Mouse (Mus musculus): ENCODE measurements around the gene Tie1.

Tie1 gene

GRCm38 (mm10) chr4:118505551-118505950, 15.7 kb upstream of the Tie1 start:
- CTCF ChIA-PET, result no interaction called here
- POLR2A ChIA-PET, result no interaction called here

GRCm38 (mm10) chr4:118500792-118501191, 10.9 kb upstream of the Tie1 start:
- ChIA-PET CTCF (interaction anchor here in 1 of 4 experiments (0.7 to 1.8 kb wide), 2 partner anchors 15 to 65 kb away, joined by 3 to 5 read pairs; no protein-coding TSS in a partner anchor), POLR2A (interaction anchor here in 1 of 4 experiments (1.6 kb wide), 1 partner anchor 10 kb away, joined by 4 read pairs; no protein-coding TSS in a partner anchor)

DNA sequence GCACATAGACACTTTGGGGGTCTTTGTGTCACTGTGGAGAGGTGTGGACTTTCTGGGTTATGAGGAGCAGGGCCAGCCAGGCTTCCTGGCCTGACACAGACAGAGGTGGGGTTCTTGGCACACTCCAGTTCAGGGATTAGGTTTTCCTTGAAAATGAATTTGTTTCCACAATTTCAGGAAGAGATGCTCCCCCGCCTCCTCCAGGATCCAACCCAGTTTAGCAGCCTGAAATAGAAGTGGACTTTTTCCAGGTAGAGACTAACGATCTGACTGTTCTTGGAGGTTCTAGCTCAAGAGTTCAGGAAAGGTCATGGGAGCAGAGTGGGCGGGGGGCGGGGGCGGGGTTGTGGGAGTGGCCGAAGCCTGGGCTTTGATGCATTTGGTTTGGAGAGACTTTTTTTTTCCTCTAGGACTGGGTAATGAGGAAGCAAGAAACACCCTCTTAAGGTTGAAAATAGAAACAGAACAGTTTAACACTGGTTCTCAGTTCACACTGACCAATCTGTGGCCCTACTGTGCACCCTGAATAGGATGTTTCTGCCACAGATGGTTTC, 10.4 kb upstream of the Tie1 start:
- POLR2A ChIA-PET, result interaction anchor here in 2 of 4 experiments (0.6 to 1.6 kb wide), 4 partner anchors 10 to 415 kb away, joined by 3 to 7 read pairs (median 4); no protein-coding TSS in a partner anchor
- CTCF ChIA-PET, result interaction anchor here in 3 of 4 experiments (0.6 to 1.8 kb wide), 4 partner anchors 52 to 614 kb away, joined by 3 to 5 read pairs (median 4); no protein-coding TSS in a partner anchor

- ChIA-PET CTCF (interaction anchor here in 1 of 4 experiments (1.4 kb wide), 1 partner anchor 123 kb away, joined by 3 read pairs; no protein-coding TSS in a partner anchor), POLR2A (interaction anchor here in 1 of 4 experiments (0.6 kb wide), 1 partner anchor 18 kb away, joined by 3 read pairs; no protein-coding TSS in a partner anchor)
Observed at GRCm38 (mm10) chr4:118490461-118490860, 600 bp upstream of the Tie1 start.

GRCm38 (mm10) chr4:118476773-118477530, 12.9 kb downstream of the Tie1 start:
- ChIA-PET CTCF (no interaction called here), POLR2A (interaction anchor here in 1 of 4 experiments (1.0 kb wide), 1 partner anchor 11 kb away, joined by 3 read pairs; no protein-coding TSS in a partner anchor)

GRCm38 (mm10) chr4:118472687-118473086, 17.2 kb downstream of the Tie1 start:
- CTCF ChIA-PET, result interaction anchor here in 1 of 4 experiments (0.6 to 1.1 kb wide), 2 partner anchors 93 to 160 kb away, joined by 3 read pairs; no protein-coding TSS in a partner anchor
- POLR2A ChIA-PET, result interaction anchor here in 2 of 4 experiments (0.9 to 1.4 kb wide), 3 partner anchors 41 to 71 kb away, joined by 3 to 4 read pairs (median 3); partner anchors contain the start of gene Tmem125 (in 1 of the 2)

DNA sequence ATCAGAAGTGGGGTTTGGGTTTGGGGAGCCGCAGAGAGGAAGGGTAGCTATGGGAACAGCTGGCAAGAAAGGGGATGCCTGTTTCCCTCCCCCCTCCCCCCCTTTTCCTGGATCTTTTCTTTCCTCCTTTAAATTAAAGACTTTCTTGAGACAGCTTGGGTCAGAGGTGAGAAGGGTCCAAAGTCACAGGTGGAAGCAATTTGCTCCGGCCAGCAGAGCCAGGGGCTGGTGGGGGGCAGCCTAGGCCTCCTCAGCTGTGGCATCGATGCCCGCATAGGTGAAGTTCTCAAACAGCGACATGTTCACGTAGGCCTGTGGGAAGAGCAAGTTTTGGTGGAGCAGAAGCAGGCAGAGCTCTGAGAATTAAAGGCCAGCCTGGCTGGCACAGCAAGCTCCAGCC, 18.6 kb downstream of the Tie1 start:
- ChIA-PET POLR2A (interaction anchor here in 2 of 4 experiments (0.7 to 1.4 kb wide), 4 partner anchors 25 to 67 kb away, joined by 3 read pairs; no protein-coding TSS in a partner anchor), CTCF (interaction anchor here in 3 of 4 experiments (0.5 to 1.1 kb wide), 4 partner anchors 12 to 1513 kb away, joined by 3 to 4 read pairs (median 3); no protein-coding TSS in a partner anchor)

DNA sequence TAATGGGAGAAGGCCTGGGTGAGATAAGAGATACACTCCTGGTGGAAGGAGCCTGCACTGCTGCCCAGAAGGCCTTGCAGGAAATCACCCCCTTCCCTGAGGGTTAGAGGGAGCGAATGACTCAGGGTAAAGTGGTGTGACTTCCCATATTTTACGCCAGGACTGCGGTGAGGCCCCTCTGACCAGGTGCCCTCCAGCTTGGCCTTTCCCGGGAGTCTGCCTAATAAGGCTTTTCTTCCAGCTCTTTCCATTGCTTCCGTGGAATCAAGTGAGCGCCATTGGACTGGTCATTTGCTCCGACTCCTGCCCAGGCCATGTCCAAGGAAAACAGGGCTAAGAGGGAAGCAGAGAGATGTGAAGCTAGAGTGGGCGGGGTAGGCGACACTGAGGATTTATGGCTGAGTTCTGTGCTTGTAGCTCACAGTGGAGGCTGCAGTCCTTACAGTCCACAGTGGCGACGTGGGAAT, 24.1 kb downstream of the Tie1 start:
- CTCF ChIA-PET, result no interaction called here

GRCm38 (mm10) chr4:118464956-118465355, 24.9 kb downstream of the Tie1 start:
- CTCF ChIA-PET, result no interaction called here
- POLR2A ChIA-PET, result no interaction called here

More for the DNA sequence above, 24.1 kb downstream of the Tie1 start:
- POLR2A ChIA-PET, result interaction anchor here in 1 of 4 experiments (0.7 to 1.2 kb wide), 4 partner anchors 19 to 106 kb away, joined by 3 to 4 read pairs (median 4); no protein-coding TSS in a partner anchor

- CTCF ChIA-PET, result interaction anchor here in 1 of 4 experiments (0.7 kb wide), 1 partner anchor 90 kb away, joined by 3 read pairs; no protein-coding TSS in a partner anchor
- POLR2A ChIA-PET, result interaction anchor here in 1 of 4 experiments (0.6 kb wide), 1 partner anchor 52 kb away, joined by 6 read pairs; no protein-coding TSS in a partner anchor
Observed at GRCm38 (mm10) chr4:118457345-118457975, 32.4 kb downstream of the Tie1 start, which contains the start of gene Mpl. TSS of gene Mpl (minus strand) at chr4:118457513.

DNA sequence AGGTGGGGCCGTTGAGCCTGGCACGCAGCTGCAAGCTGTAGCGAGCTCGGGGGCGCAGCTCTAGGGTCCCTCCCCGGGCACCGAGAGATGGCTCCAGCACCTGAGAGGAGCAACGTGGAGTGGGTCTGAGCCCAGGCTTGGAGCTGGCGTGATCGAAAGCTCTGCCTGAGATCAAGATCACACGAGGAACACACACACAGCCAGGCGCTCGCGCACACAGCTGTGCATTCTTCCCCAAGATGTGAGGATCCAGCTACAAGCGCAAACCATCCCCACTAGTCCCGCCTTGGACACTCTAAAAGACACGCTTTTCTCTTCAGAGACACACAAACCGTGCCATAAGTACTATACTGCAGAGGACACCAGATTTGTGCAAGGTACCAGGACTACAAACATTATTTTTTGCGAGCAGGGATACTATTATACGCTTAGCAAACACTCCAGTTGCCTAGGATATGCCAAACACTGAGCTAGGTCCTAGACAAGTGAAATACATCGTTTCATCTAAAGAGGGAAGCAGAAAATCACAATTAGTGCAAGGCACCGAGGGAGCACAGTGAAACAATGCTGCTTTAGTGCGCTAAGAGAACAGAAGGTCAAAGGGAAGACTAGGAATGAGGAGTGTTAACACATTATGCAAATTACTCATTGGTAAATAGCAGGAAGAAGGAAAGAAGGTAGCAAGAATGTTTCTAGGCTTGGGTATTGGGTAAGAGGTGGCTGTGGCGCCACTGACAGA, 43.3 kb downstream of the Tie1 start:
- ChIA-PET CTCF (interaction anchor here in 2 of 4 experiments (1.1 to 3.7 kb wide), 7 partner anchors 8 to 133 kb away, joined by 3 to 26 read pairs (median 4); no protein-coding TSS in a partner anchor), POLR2A (interaction anchor here in 3 of 4 experiments (0.8 to 4.8 kb wide), 23 partner anchors 8 to 120 kb away, joined by 3 to 35 read pairs (median 3); partner anchors contain the start of genes Cdc20 (in 2 of the 3) and Elovl1 (in 2 of the 3))

DNA sequence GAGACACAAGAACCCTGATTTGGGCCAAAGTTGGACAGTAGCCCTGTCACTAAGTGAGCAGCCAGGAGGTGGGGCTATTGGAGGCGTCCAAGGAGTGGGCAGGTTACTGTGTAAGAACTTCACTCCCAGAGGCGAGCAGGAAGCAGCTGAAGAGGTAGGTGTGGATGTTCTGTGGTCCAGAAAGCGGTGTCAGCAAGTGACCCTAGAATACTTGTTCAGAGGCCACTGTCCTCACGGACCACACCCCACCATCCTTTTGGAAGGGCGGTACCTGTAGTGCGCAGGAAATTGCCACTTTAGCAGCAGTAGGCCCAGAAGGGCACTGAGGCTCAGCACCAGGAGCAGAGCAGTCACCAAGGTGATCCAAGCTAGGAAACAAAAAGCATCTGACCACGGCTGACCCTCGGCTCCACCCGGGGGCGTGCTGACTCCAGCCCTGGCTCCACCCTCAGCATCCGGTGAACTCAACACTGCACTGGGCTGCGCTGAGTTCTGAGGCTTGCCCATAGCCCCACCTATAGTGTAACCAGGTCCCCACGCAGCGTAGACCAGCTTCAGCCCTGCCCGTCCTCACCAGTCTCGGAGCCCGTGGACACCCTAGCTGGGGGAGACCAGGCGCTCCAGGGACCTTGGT, 44.0 kb downstream of the Tie1 start:
- ChIA-PET POLR2A (interaction anchor here in 3 of 4 experiments (0.8 to 4.8 kb wide), 27 partner anchors 8 to 121 kb away, joined by 3 to 35 read pairs (median 4); partner anchors contain the start of genes Cdc20 (in 3 of the 3), Elovl1 (in 2 of the 3) and Tmem125 (in 1 of the 3)), CTCF (interaction anchor here (0.5 to 3.7 kb wide), 10 partner anchors 9 to 134 kb away, joined by 3 to 26 read pairs (median 4); no protein-coding TSS in a partner anchor)

DNA sequence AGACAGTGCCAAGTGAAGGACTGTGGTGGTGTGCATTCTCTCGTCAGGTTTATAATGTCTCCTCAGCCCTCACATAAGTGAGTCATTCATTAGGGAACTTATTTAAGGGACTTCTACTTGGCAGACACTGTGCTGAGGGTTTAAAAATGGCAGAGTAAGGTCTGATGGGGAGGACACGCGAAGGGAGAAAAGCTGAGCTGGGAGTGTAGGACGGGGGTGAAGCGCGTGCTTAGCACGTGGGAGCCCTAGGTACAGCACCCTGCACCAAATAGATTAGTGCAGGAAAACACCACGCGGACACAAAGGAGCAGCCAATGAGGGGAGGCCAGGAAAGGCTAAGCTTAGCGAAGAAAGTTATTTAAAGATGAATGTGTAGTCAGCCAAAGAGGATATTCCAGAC, 44.8 kb downstream of the Tie1 start:
- POLR2A ChIA-PET, result interaction anchor here in 3 of 4 experiments (0.7 to 4.8 kb wide), 15 partner anchors 8 to 935 kb away, joined by 3 to 35 read pairs (median 4); partner anchors contain the start of genes Cdc20 (in 3 of the 3), Elovl1 (in 1 of the 3) and Tmem125 (in 1 of the 3)

DNA sequence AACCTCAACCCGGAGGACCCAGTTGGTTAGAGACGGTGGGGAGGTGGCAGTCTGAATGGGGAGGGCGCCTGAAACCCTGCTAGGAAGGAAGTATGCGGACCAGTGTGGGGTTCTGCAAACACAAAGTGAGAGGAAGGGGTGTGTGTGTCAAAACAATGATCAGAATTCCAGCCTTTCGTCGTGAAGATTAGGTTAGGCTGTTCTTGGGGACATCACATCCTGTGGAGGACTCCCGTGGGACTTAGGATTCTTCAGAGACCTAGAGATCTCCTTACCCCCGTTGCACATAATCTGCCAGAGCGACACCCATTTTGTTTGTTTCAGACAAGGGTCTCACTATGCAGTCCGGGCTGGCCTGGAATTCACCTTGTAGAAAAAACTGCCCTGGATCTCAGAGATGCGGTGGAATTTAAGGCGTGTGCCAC, 52.0 kb downstream of the Tie1 start:
- ChIA-PET CTCF (no interaction called here), POLR2A (interaction anchor here in 3 of 4 experiments (0.9 to 1.8 kb wide), 3 partner anchors 9 to 10 kb away, joined by 3 to 11 read pairs (median 6); partner anchors contain the start of gene Elovl1 (in 2 of the 3))

More for the DNA sequence above, 44.8 kb downstream of the Tie1 start:
- CTCF ChIA-PET, result interaction anchor here (0.5 to 3.7 kb wide), 7 partner anchors 24 to 134 kb away, joined by 3 to 26 read pairs (median 6); no protein-coding TSS in a partner anchor

- POLR2A ChIA-PET, result interaction anchor here (0.5 to 3.8 kb wide), 41 partner anchors 9 to 887 kb away, joined by 3 to 35 read pairs (median 4); partner anchors contain the start of genes Elovl1 (in 3 of the 4), Kdm4a (in 1 of the 4), Med8 (in 1 of the 4) and Tmem125 (in 1 of the 4)
- CTCF ChIA-PET, result interaction anchor here in 3 of 4 experiments (0.6 to 1.1 kb wide), 4 partner anchors 129 to 509 kb away, joined by 3 to 4 read pairs (median 4); no protein-coding TSS in a partner anchor
Observed at GRCm38 (mm10) chr4:118436820-118437603, 52.8 kb downstream of the Tie1 start, which contains the start of gene Cdc20. TSS of gene Cdc20 (minus strand) at chr4:118437352.

Data from embryonic stem cell, embryonic (primary cell).